Mouse (Mus musculus): Measurements from ENCODE around the gene Fmnl2. TPM values are rescaled to one million over a fixed set of nuclear protein-coding genes. Genes with fewer than 3 reads are reported as not detected.

Fmnl2 gene
- polyA plus RNA-seq, 1 experiment = 1.3 TPM

DNA sequence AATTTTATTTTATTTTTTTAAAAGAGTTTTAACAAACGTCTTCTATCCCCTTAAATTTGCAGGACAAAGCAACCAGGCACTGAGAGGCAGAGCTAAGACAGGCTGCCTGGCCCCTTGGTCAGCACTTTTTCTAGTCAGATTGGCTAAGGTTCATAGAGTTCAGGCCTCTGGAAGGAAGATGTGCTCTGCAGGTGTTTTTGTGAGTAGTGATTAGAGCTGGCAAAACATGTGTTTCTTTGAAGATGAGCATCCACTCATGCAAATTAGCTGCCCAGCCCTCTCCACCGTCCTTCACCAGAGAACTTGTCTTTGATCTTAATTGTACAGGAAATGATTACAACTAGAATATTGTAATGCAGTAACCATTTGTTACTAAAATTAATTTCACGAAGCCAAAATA is 11.2 kb upstream of the Fmnl2 start:
- H3K27ac ChIP-seq (ENCODE audit: control insufficient read depth, insufficient read depth, low read depth, low read length) = no peak overlapping the region
- TF ChIP-seq POLR2A (IDR thresholded peaks at IDR 0.05; ENCODE audit: control insufficient read depth, low read depth, low read length) = no peak
- no peak overlapping the region for H3K4me3 ChIP-seq (ENCODE audit: control insufficient read depth, low read depth, low read length)
- H3K4me1 ChIP-seq (ENCODE audit: control insufficient read depth, insufficient read depth, low read length) = no peaks in the 10 kb centered on the region
- no peaks in the 10 kb centered on the region for H3K36me3 ChIP-seq (ENCODE audit: control insufficient read depth, insufficient read depth, low read length)
- no peaks in the 10 kb centered on the region for H3K27me3 ChIP-seq (ENCODE audit: control insufficient read depth, insufficient read depth, low read length)

GRCm38 (mm10) chr2:52849092-52849491 is 8.6 kb upstream of the Fmnl2 start:
- Histone ChIP-seq H3K4me3 (ENCODE audit: control insufficient read depth, low read depth, low read length) (no peak overlapping the region), H3K4me1 (ENCODE audit: control insufficient read depth, insufficient read depth, low read length) (no peaks in the 10 kb centered on the region), H3K36me3 (ENCODE audit: control insufficient read depth, insufficient read depth, low read length) (no peaks in the 10 kb centered on the region), H3K27ac (ENCODE audit: control insufficient read depth, insufficient read depth, low read depth, low read length) (no peak overlapping the region), H3K27me3 (ENCODE audit: control insufficient read depth, insufficient read depth, low read length) (no peaks in the 10 kb centered on the region)
- no peak for TF ChIP-seq POLR2A (IDR thresholded peaks at IDR 0.05; ENCODE audit: control insufficient read depth, low read depth, low read length)
- TF ChIP-seq CTCF (IDR thresholded peaks at IDR 0.05; ENCODE audit: control insufficient read depth, insufficient read depth, insufficient replicate concordance, low read depth, low read length) = no peak

DNA sequence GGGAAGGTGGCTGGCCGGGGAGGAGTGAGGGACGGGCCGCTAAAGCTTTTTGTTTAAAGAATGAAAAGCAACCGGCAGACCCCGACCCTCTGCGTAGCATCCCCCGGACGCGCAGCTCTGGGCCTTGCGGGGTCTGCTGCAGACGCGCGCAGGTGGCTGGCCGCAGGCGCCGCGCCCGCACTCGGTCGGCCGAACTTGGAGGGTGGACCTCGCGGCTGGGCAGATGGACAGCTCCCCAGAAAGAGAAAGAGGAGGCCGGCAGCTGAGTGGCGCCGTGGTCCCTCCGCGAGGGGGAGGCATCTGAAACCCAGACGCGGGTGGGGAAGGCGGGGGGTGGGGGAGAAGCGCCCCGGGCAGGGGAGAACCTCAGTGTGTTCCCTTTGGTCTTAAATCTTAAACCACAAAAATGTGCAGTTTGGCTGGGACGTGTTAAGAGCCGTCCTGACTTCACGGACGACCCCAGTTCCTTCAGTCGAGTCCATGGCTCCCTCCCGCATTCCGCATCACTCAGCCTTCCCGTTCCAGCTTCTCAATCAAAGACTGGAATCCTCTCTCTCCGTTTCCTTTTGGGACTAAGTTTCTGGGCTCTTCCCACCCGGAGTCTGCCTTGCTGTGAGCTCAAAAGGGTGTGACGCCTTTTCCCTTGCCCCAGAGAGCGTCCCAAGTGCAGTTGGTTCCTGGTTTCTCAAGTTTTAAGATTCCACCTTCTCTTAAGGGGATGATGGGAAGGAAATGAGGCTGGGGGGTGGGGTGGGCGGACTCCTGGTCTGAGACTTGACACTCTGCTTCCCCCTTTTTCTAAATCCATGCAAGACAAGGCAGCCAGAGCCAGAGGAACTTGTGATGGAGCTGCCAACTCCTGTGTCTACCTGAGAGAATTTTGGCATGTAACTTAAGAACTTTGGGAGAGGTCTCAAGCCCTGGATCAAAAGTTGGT is 1.1 kb downstream of the Fmnl2 start:
- no peak for TF ChIP-seq CTCF (IDR thresholded peaks at IDR 0.05; ENCODE audit: control insufficient read depth, insufficient read depth, insufficient replicate concordance, low read depth, low read length)
- no peak for TF ChIP-seq POLR2A (IDR thresholded peaks at IDR 0.05; ENCODE audit: control insufficient read depth, low read depth, low read length)
- Histone ChIP-seq H3K4me3 (ENCODE audit: control insufficient read depth, low read depth, low read length) (peak overlapping the region; percentile 71), H3K27ac (ENCODE audit: control insufficient read depth, insufficient read depth, low read depth, low read length) (no peak overlapping the region), H3K4me1 (ENCODE audit: control insufficient read depth, insufficient read depth, low read length) (peaks cover 12% of the 10 kb centered on the region), H3K27me3 (ENCODE audit: control insufficient read depth, insufficient read depth, low read length) (peaks cover 2% of the 10 kb centered on the region), H3K36me3 (ENCODE audit: control insufficient read depth, insufficient read depth, low read length) (no peaks in the 10 kb centered on the region)

GRCm38 (mm10) chr2:52859466-52859840 is 1.8 kb downstream of the Fmnl2 start:
- Histone ChIP-seq H3K27ac (ENCODE audit: control insufficient read depth, insufficient read depth, low read depth, low read length) (peak overlapping the region; percentile 43; the same call in 1 of the 2 replicates), H3K4me3 (ENCODE audit: control insufficient read depth, low read depth, low read length) (no peak overlapping the region; the same call in 1 of the 2 replicates), H3K4me1 (ENCODE audit: control insufficient read depth, insufficient read depth, low read length) (peaks cover 12% of the 10 kb centered on the region), H3K36me3 (ENCODE audit: control insufficient read depth, insufficient read depth, low read length) (no peaks in the 10 kb centered on the region), H3K27me3 (ENCODE audit: control insufficient read depth, insufficient read depth, low read length) (peaks cover 2% of the 10 kb centered on the region)
- TF ChIP-seq CTCF (IDR thresholded peaks at IDR 0.05; ENCODE audit: control insufficient read depth, insufficient read depth, insufficient replicate concordance, low read depth, low read length) (no peak), POLR2A (IDR thresholded peaks at IDR 0.05; ENCODE audit: control insufficient read depth, low read depth, low read length) (no peak)

DNA sequence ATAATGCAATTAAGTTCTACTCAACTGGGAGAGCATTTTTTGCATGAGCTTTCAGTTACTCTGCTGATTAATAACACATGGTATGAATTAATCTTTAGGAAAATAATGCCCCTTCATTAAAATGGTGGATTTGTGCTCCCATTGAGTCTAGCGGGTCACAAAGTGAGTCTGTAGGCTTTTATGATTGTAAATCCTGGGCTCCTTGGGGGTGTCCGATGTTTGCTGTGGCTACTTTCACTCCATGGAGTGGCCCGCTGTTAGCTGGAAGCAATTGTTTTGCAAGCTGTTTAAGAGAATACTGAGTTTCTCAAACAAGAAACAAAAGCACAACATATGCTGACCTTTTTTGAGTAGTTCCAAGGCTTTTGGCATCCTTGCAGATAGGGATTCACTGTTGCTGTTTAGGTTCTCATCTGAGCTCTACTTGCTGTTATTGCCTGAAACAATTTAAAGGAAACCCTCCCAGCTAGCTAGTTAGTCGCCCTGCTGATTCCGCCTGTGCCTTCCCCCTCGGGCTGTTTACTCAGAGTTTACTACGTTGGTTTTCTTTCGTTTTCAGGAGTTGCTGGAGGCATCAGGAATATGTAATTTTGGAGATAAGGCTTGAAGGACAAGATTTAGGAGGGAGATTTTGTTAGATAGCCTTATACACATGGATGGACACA is 2.6 kb downstream of the Fmnl2 start:
- Histone ChIP-seq H3K4me3 (ENCODE audit: control insufficient read depth, low read depth, low read length) (no peak overlapping the region), H3K4me1 (ENCODE audit: control insufficient read depth, insufficient read depth, low read length) (peaks cover 12% of the 10 kb centered on the region), H3K36me3 (ENCODE audit: control insufficient read depth, insufficient read depth, low read length) (no peaks in the 10 kb centered on the region), H3K27ac (ENCODE audit: control insufficient read depth, insufficient read depth, low read depth, low read length) (no peak overlapping the region; the same call in 1 of the 2 replicates), H3K27me3 (ENCODE audit: control insufficient read depth, insufficient read depth, low read length) (peaks cover 2% of the 10 kb centered on the region)
- TF ChIP-seq POLR2A (IDR thresholded peaks at IDR 0.05; ENCODE audit: control insufficient read depth, low read depth, low read length) (no peak), CTCF (IDR thresholded peaks at IDR 0.05; ENCODE audit: control insufficient read depth, insufficient read depth, insufficient replicate concordance, low read depth, low read length) (no peak)

DNA sequence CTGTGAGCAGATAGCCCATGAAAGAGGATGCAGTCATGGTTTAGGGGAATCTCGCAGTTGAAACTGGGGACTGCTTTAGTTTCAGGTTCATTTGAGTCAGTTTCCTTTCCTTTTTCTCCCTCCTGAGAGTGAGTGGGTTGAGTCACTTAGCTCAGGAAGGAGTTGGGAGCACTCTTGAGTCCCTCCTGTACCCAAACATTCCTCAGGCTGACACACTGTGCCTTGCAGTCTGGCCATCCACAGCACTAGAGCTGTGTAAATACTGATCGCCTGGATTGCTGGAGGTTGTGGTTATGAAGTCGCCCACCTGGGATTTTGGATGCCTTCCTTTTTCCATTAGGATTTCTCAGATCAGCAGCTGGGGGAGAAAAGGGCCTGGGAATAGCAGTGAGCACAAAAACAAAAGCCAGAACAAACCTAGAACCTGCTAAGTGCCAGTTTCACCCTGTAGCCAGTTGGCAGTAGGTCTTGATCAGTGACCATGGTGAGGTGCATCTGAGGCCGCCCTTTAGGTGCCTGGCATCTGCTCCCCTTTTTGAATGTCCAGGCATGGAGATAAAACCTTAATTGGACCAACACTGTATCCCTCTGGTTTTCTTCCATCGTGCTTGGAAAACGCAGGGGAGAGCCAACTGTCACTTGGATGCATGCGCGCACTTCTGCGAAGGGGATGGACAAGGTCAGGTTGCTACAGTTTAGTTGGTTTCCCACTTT is 4.5 kb downstream of the Fmnl2 start:
- Histone ChIP-seq H3K4me1 (ENCODE audit: control insufficient read depth, insufficient read depth, low read length) (peaks cover 12% of the 10 kb centered on the region), H3K27me3 (ENCODE audit: control insufficient read depth, insufficient read depth, low read length) (peaks cover 2% of the 10 kb centered on the region), H3K36me3 (ENCODE audit: control insufficient read depth, insufficient read depth, low read length) (no peaks in the 10 kb centered on the region), H3K4me3 (ENCODE audit: control insufficient read depth, low read depth, low read length) (no peak overlapping the region), H3K27ac (ENCODE audit: control insufficient read depth, insufficient read depth, low read depth, low read length) (no peak overlapping the region)
- TF ChIP-seq CTCF (IDR thresholded peaks at IDR 0.05; ENCODE audit: control insufficient read depth, insufficient read depth, insufficient replicate concordance, low read depth, low read length) = no peak
- no peak for TF ChIP-seq POLR2A (IDR thresholded peaks at IDR 0.05; ENCODE audit: control insufficient read depth, low read depth, low read length)

- Histone ChIP-seq H3K36me3 (ENCODE audit: control insufficient read depth, insufficient read depth, low read length) (no peaks in the 10 kb centered on the region), H3K27me3 (ENCODE audit: control insufficient read depth, insufficient read depth, low read length) (peaks cover 2% of the 10 kb centered on the region), H3K27ac (ENCODE audit: control insufficient read depth, insufficient read depth, low read depth, low read length) (no peak overlapping the region), H3K4me1 (ENCODE audit: control insufficient read depth, insufficient read depth, low read length) (peaks cover 12% of the 10 kb centered on the region), H3K4me3 (ENCODE audit: control insufficient read depth, low read depth, low read length) (no peak overlapping the region)
- no peak for TF ChIP-seq POLR2A (IDR thresholded peaks at IDR 0.05; ENCODE audit: control insufficient read depth, low read depth, low read length)
- no peak for TF ChIP-seq CTCF (IDR thresholded peaks at IDR 0.05; ENCODE audit: control insufficient read depth, insufficient read depth, insufficient replicate concordance, low read depth, low read length)
Measured at GRCm38 (mm10) chr2:52862760-52863124, 5.1 kb downstream of the Fmnl2 start.

All from testis, adult 2 months (tissue).